In the genomic region with DNA sequence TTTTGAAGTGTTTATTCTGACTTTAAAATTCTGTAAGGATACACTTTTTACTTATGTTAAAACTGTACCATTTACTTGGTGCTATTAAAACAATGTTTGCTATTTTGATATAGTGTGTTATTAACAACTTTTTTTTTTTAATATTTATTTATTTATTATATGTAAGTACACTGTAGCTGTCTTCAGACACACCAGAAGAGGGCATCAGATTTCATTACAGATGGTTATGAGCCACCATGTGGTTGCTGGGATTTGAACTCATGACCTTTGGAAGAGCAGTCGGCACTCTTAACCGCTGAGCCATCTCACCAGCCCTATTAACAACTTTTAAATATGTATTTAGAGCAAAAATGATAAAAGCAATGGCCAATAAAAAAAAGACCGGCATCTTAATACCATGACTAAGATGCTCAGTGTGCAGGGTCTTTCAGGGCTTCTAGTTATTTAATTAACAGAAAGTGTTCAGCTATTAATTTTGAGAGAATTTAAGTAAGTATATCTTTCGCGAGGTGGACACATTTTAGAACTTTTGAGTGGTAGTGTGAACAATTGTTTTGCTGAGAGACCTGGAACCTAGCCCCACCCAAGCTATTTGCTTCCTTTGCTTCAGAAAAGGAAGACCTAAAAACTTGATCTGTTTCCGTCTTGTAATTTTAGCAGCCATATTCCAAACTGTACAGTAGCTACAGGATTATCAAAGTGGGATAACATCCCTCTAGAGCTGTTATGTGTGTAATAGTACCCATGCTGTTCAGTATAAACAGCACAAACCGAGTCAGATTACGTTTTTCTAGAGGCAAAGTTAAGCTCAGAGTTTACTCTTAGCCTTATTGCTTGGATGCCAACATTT, we compare ENCODE assay signal across 8 mouse cellular contexts. TPM values are rescaled to one million over a fixed set of nuclear protein-coding genes. Genes with fewer than 3 reads are reported as not detected.
DNase-seq lines count a peak whose midpoint lies in the region; ATAC-seq and TF ChIP-seq lines count a peak whose summit lies in the region.

No protein-coding gene starts in this region.

- H3K27me3 ChIP-seq in embryonic facial prominence, embryonic 14.5 days (replicated peaks; ENCODE audit: control insufficient read depth, insufficient read depth, low read length): no peaks in the 10 kb centered on the region
- H3K27me3 ChIP-seq in intestine, embryonic 16.5 days (replicated peaks; ENCODE audit: control insufficient read depth, insufficient read depth, low read length): no peaks in the 10 kb centered on the region
- no peaks in the 10 kb centered on the region for H3K27me3 ChIP-seq in neural tube, embryonic 12.5 days (replicated peaks)

- DNase-seq in lung, adult 2 months: no peak
- no peak for DNase-seq in lung, postnatal 36 days
- no peak for DNase-seq in embryonic facial prominence, embryonic 14.5 days (ENCODE audit: low spot score)
- DNase-seq in urinary bladder, postnatal 10 days (ENCODE audit: low spot score): no peak
- no peak for DNase-seq in thymus, adult 18-20 months

- TF ChIP-seq CTCF in lung, adult 2 months (IDR thresholded peaks at IDR 0.05; ENCODE audit: insufficient read depth, low read length): no peak

- H3K4me1 ChIP-seq in lung, adult 2 months (ENCODE audit: control insufficient read depth, insufficient read depth, low read length): no peaks in the 10 kb centered on the region; the same call in 1 of the 2 replicates
- H3K4me1 ChIP-seq in embryonic facial prominence, embryonic 14.5 days (ENCODE audit: control insufficient read depth, insufficient read depth, low read length): peaks cover 8% of the 10 kb centered on the region
- H3K4me1 ChIP-seq in intestine, embryonic 16.5 days (ENCODE audit: control insufficient read depth, insufficient read depth, low read length): 0 out of 2 replicates have a peak, but pooled peaks cover 3% of the 10 kb centered on the region
- no peaks in the 10 kb centered on the region for H3K4me1 ChIP-seq in neural tube, embryonic 12.5 days

- H3K4me3 ChIP-seq in lung, adult 2 months (replicated peaks; ENCODE audit: extremely low read depth, low read depth, low read length): peak overlapping the region; percentile 58
- peak overlapping the region; percentile 66 for H3K4me3 ChIP-seq in embryonic facial prominence, embryonic 14.5 days (ENCODE audit: low read depth, low read length)
- peak overlapping the region; percentile 77 for H3K4me3 ChIP-seq in intestine, embryonic 16.5 days (ENCODE audit: low read length)
- H3K4me3 ChIP-seq in neural tube, embryonic 12.5 days: peak overlapping the region; percentile 69

- H3K27ac ChIP-seq in embryonic facial prominence, embryonic 14.5 days (replicated peaks; ENCODE audit: low read depth, low read length): 0 out of 2 replicates have a peak overlapping the region, but pooled peaks have one; percentile 19
- peak overlapping the region; percentile 72 for H3K27ac ChIP-seq in intestine, embryonic 16.5 days (ENCODE audit: low read length)
- no peak overlapping the region for H3K27ac ChIP-seq in neural tube, embryonic 12.5 days

- ATAC-seq in embryonic facial prominence, embryonic 14.5 days (ENCODE audit: low read depth): no peak
- ATAC-seq in intestine, embryonic 16.5 days: no peak
- peak; percentile 59; the same call in 1 of the 2 replicates for ATAC-seq in neural tube, embryonic 12.5 days (ENCODE audit: low FRiP score, low read depth)
- ATAC-seq in erythroid progenitor cell, adult 5-6 weeks (replicated peaks; ENCODE audit: low FRiP score, poor library complexity, severe bottlenecking): no peak

- peaks cover 20% of the 10 kb centered on the region for H3K36me3 ChIP-seq in embryonic facial prominence, embryonic 14.5 days (ENCODE audit: control insufficient read depth, insufficient read depth, low read length)
- H3K36me3 ChIP-seq in intestine, embryonic 16.5 days (ENCODE audit: control insufficient read depth, insufficient read depth, low read length): no peaks in the 10 kb centered on the region
- H3K36me3 ChIP-seq in neural tube, embryonic 12.5 days: peaks cover 8% of the 10 kb centered on the region

- 39% methylated on average over 8 of the region's 8 CpGs for WGBS in lung, adult 2 months
- WGBS in embryonic facial prominence, embryonic 14.5 days: 53% methylated on average over 8 of the region's 8 CpGs
- 51% methylated on average over 8 of the region's 8 CpGs for WGBS in intestine, embryonic 16.5 days
- 52% methylated on average over 8 of the region's 8 CpGs for WGBS in neural tube, embryonic 12.5 days

- no peak overlapping the region for H3K9ac ChIP-seq in embryonic facial prominence, embryonic 14.5 days (ENCODE audit: low read depth, low read length)
- no peak overlapping the region for H3K9ac ChIP-seq in intestine, embryonic 16.5 days (ENCODE audit: low read depth, low read length)
- no peak overlapping the region for H3K9ac ChIP-seq in neural tube, embryonic 12.5 days

- peak overlapping the region; percentile 75 for H3K4me2 ChIP-seq in embryonic facial prominence, embryonic 14.5 days (ENCODE audit: low read depth, low read length)
- peak overlapping the region; percentile 65 for H3K4me2 ChIP-seq in intestine, embryonic 16.5 days (ENCODE audit: low read depth, low read length)
- H3K4me2 ChIP-seq in neural tube, embryonic 12.5 days (replicated peaks): peak overlapping the region; percentile 71

- no peaks in the 10 kb centered on the region for H3K9me3 ChIP-seq in embryonic facial prominence, embryonic 14.5 days (ENCODE audit: control insufficient read depth, low read length)
- no peaks in the 10 kb centered on the region for H3K9me3 ChIP-seq in intestine, embryonic 16.5 days (ENCODE audit: control insufficient read depth, low read length)
- H3K9me3 ChIP-seq in neural tube, embryonic 12.5 days: no peaks in the 10 kb centered on the region

- no peak for TF ChIP-seq POLR2A in lung, adult 2 months (IDR thresholded peaks at IDR 0.05; ENCODE audit: borderline replicate concordance, extremely low read depth, low read depth, low read length)

RNA-seq across cellular contexts. Expression of gene Golph3l, which starts 0.8 kb away (rescaled TPM):
- 4.5 and 10.0 TPM in 2 replicates for polyA plus RNA-seq in lung, adult 2 months (2012; rRNA removed)
- polyA plus RNA-seq in embryonic facial prominence, embryonic 14.5 days (2014; fragmentation: Nextera tagmentation; extraction: Ambion mirVana): 27.9 and 33.3 TPM in 2 replicates
- polyA plus RNA-seq in intestine, embryonic 16.5 days (2015; fragmentation: Nextera tagmentation; extraction: Ambion mirVana): 42.6 and 44.3 TPM in 2 replicates
- 34.0 and 35.7 TPM in 2 replicates for polyA plus RNA-seq in neural tube, embryonic 12.5 days (2016; fragmentation: Nextera tagmentation; extraction: Ambion mirVana)
- 73.2 and 104 TPM in 2 replicates for total RNA-seq in erythroid progenitor cell, adult 5-6 weeks (2015; ENCODE audit: low replicate concordance)
- 66.4 and 93.1 TPM in 2 replicates for total RNA-seq in erythroid progenitor cell, adult 5-6 weeks (2017; ENCODE audit: low replicate concordance)

RNA-seq across cellular contexts. Expression of gene Hormad1, which starts 28.5 kb away (rescaled TPM):
- not detected in 2 replicates for polyA plus RNA-seq in lung, adult 2 months (2012; rRNA removed)
- polyA plus RNA-seq in embryonic facial prominence, embryonic 14.5 days (2014; fragmentation: Nextera tagmentation; extraction: Ambion mirVana): not detected in 2 replicates
- 0.10 TPM in 1 of 2 replicates, not detected in the other for polyA plus RNA-seq in intestine, embryonic 16.5 days (2015; fragmentation: Nextera tagmentation; extraction: Ambion mirVana)
- not detected in 2 replicates for polyA plus RNA-seq in neural tube, embryonic 12.5 days (2016; fragmentation: Nextera tagmentation; extraction: Ambion mirVana)
- total RNA-seq in erythroid progenitor cell, adult 5-6 weeks (2015; ENCODE audit: low replicate concordance): not detected in 2 replicates
- total RNA-seq in erythroid progenitor cell, adult 5-6 weeks (2017; ENCODE audit: low replicate concordance): not detected in 2 replicates

RNA-seq across cellular contexts. Expression of gene Ensa, which starts 36.8 kb away (rescaled TPM):
- 9.3 and 15.7 TPM in 2 replicates for polyA plus RNA-seq in lung, adult 2 months (2012; rRNA removed)
- 59.8 and 66.9 TPM in 2 replicates for polyA plus RNA-seq in embryonic facial prominence, embryonic 14.5 days (2014; fragmentation: Nextera tagmentation; extraction: Ambion mirVana)
- 67.3 and 69.9 TPM in 2 replicates for polyA plus RNA-seq in intestine, embryonic 16.5 days (2015; fragmentation: Nextera tagmentation; extraction: Ambion mirVana)
- 95.0 and 95.8 TPM in 2 replicates for polyA plus RNA-seq in neural tube, embryonic 12.5 days (2016; fragmentation: Nextera tagmentation; extraction: Ambion mirVana)
- total RNA-seq in erythroid progenitor cell, adult 5-6 weeks (2015; ENCODE audit: low replicate concordance): 65.4 and 75.3 TPM in 2 replicates
- 117 and 119 TPM in 2 replicates for total RNA-seq in erythroid progenitor cell, adult 5-6 weeks (2017; ENCODE audit: low replicate concordance)
